ENCODE assay signal across 8 mouse cellular contexts in the genomic region with DNA sequence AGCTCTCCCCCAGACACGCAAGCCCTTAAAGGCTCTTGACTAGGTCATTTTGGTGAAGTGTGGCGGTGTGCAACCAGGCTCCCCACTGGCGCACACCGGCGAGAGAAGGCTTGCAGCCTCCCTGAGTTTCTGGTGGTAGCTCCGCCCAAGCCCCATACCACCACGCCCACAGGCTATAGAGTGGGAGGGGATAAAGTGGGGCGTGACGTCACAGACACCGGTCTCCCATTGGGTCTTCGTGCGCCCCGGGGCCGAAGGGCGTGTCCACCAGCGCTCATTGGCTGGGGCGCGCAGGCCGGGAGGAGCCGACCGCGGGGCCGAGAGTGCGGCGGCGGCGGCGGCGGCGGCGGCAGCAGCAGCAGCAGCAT. TPM values are rescaled to one million over a fixed set of nuclear protein-coding genes. Genes with fewer than 3 reads are reported as not detected.
DNase-seq lines count a peak whose midpoint lies in the region; ATAC-seq and TF ChIP-seq lines count a peak whose summit lies in the region.

TSS of gene Habp4 (plus strand) at position 277 of the 368 bp plus-strand sequence.

- peaks cover 3% of the 10 kb centered on the region; the same call in 1 of the 2 replicates for H3K4me1 ChIP-seq in bone marrow, adult 2 months (ENCODE audit: control insufficient read depth, insufficient read depth, low read length)
- H3K4me1 ChIP-seq in embryonic facial prominence, embryonic 15.5 days: peaks cover 15% of the 10 kb centered on the region
- peaks cover 13% of the 10 kb centered on the region for H3K4me1 ChIP-seq in limb, embryonic 14.5 days (ENCODE audit: control insufficient read depth, insufficient read depth, low read length)
- no peaks in the 10 kb centered on the region for H3K4me1 ChIP-seq in midbrain, postnatal 0 days (ENCODE audit: insufficient read depth, low read length)

- DNase-seq in 416B (ENCODE audit: low read depth): peak; percentile 97
- peak; percentile 98 for DNase-seq in heart, adult 8-10 months (ENCODE audit: low spot score)
- DNase-seq in kidney, adult 9 months: peak; percentile 99
- peak; percentile 99 for DNase-seq in limb, embryonic 14.5 days (ENCODE audit: low spot score)
- peak; percentile 98 for DNase-seq in midbrain, postnatal 0 days (ENCODE audit: low spot score)
- DNase-seq in spleen, postnatal 14 days (ENCODE audit: low spot score in 2 of 2): peak; percentile 97 to 98

- ATAC-seq in embryonic facial prominence, embryonic 15.5 days (ENCODE audit: insufficient number of reproducible peaks, low FRiP score, low TSS enrichment, low read depth): peak; percentile 100
- peak; percentile 100 for ATAC-seq in limb, embryonic 14.5 days (ENCODE audit: low FRiP score, low read depth)
- ATAC-seq in midbrain, postnatal 0 days (ENCODE audit: low FRiP score): peak; percentile 98

- no peak for TF ChIP-seq CTCF in bone marrow, adult 2 months (IDR thresholded peaks at IDR 0.05; ENCODE audit: control insufficient read depth, insufficient read depth, low read length)
- no peak for TF ChIP-seq CTCF in midbrain, postnatal 0 days (IDR thresholded peaks at IDR 0.05)

- no peaks in the 10 kb centered on the region for H3K27me3 ChIP-seq in embryonic facial prominence, embryonic 15.5 days
- no peaks in the 10 kb centered on the region for H3K27me3 ChIP-seq in limb, embryonic 14.5 days (ENCODE audit: control insufficient read depth, insufficient read depth, low read length)
- no peaks in the 10 kb centered on the region for H3K27me3 ChIP-seq in midbrain, postnatal 0 days (ENCODE audit: insufficient read depth, low read length)

- H3K36me3 ChIP-seq in embryonic facial prominence, embryonic 15.5 days: peaks cover 6% of the 10 kb centered on the region; the same call in 1 of the 2 replicates
- no peaks in the 10 kb centered on the region for H3K36me3 ChIP-seq in limb, embryonic 14.5 days (ENCODE audit: control insufficient read depth, insufficient read depth, low read length)
- no peaks in the 10 kb centered on the region; the same call in 1 of the 2 replicates for H3K36me3 ChIP-seq in midbrain, postnatal 0 days (ENCODE audit: insufficient read depth, low read length)

- H3K4me3 ChIP-seq in bone marrow, adult 2 months (replicated peaks; ENCODE audit: control insufficient read depth, low read depth, low read length): peak within 1 kb of the TSS; percentile 84
- H3K4me3 ChIP-seq in embryonic facial prominence, embryonic 15.5 days (replicated peaks): peak within 1 kb of the TSS; percentile 78
- peak within 1 kb of the TSS; percentile 85 for H3K4me3 ChIP-seq in limb, embryonic 14.5 days (replicated peaks; ENCODE audit: low read length)
- H3K4me3 ChIP-seq in midbrain, postnatal 0 days (ENCODE audit: low read depth, low read length): peak within 1 kb of the TSS; percentile 88

- peak within 1 kb of the TSS; percentile 81 for H3K27ac ChIP-seq in bone marrow, adult 2 months (ENCODE audit: control insufficient read depth, insufficient read depth, low read depth, low read length, poor library complexity)
- H3K27ac ChIP-seq in embryonic facial prominence, embryonic 15.5 days (replicated peaks): peak within 1 kb of the TSS; percentile 85
- peak within 1 kb of the TSS; percentile 81 for H3K27ac ChIP-seq in limb, embryonic 14.5 days (replicated peaks; ENCODE audit: low read depth, low read length)
- peak within 1 kb of the TSS; percentile 78 for H3K27ac ChIP-seq in midbrain, postnatal 0 days (ENCODE audit: low read depth, low read length)

- 0 out of 2 replicates have a peak, but pooled peaks cover 4% of the 10 kb centered on the region for H3K9me3 ChIP-seq in embryonic facial prominence, embryonic 15.5 days (replicated peaks)
- peaks cover 13% of the 10 kb centered on the region; the same call in 1 of the 2 replicates for H3K9me3 ChIP-seq in limb, embryonic 14.5 days (ENCODE audit: control insufficient read depth, low read length)
- 0 out of 2 replicates have a peak, but pooled peaks cover under 1% of the 10 kb centered on the region for H3K9me3 ChIP-seq in midbrain, postnatal 0 days (ENCODE audit: low read length)

- peak within 1 kb of the TSS; percentile 96 for H3K4me2 ChIP-seq in embryonic facial prominence, embryonic 15.5 days (replicated peaks)
- H3K4me2 ChIP-seq in limb, embryonic 14.5 days (replicated peaks; ENCODE audit: low read depth, low read length, severe bottlenecking): peak within 1 kb of the TSS; percentile 99
- peak within 1 kb of the TSS; percentile 97 for H3K4me2 ChIP-seq in midbrain, postnatal 0 days (ENCODE audit: low read depth, low read length, poor library complexity, severe bottlenecking)

- peak within 1 kb of the TSS; percentile 58 for H3K9ac ChIP-seq in embryonic facial prominence, embryonic 15.5 days
- peak within 1 kb of the TSS; percentile 89 for H3K9ac ChIP-seq in limb, embryonic 14.5 days (ENCODE audit: low read depth, low read length, severe bottlenecking)
- peak within 1 kb of the TSS; percentile 92 for H3K9ac ChIP-seq in midbrain, postnatal 0 days (replicated peaks; ENCODE audit: low read length, poor library complexity, severe bottlenecking)

- under 1% methylated on average over 31 of the region's 31 CpGs for WGBS in bone marrow, adult 2 months
- under 1% methylated on average over 31 of the region's 31 CpGs for WGBS in embryonic facial prominence, embryonic 15.5 days
- 0% methylated on average over 27 of the region's 31 CpGs for WGBS in limb, embryonic 14.5 days
- WGBS in midbrain, postnatal 0 days: 0% methylated on average over 25 of the region's 31 CpGs

- peak; percentile 52; the same call in 1 of the 2 replicates for TF ChIP-seq POLR2A in bone marrow, adult 2 months (IDR thresholded peaks at IDR 0.05; ENCODE audit: borderline replicate concordance, control insufficient read depth, low read depth, low read length)
- no peak for TF ChIP-seq POLR2A in limb, embryonic 14.5 days (IDR thresholded peaks at IDR 0.05; ENCODE audit: borderline replicate concordance, extremely low read depth, insufficient read depth, insufficient read length)

RNA-seq across cellular contexts. Expression of gene Habp4, which starts in this region (rescaled TPM):
- polyA plus RNA-seq in bone marrow, adult 2 months (2011; ENCODE audit: insufficient read depth, insufficient read length, low replicate concordance, missing spikeins): 5.4 and 7.1 TPM in 2 replicates
- 24.8 and 26.4 TPM in 2 replicates for polyA plus RNA-seq in embryonic facial prominence, embryonic 15.5 days (2015; fragmentation: Nextera tagmentation; extraction: Ambion mirVana)
- total RNA-seq in heart, adult 8-10 months (2022): 10 to 100 TPM; 48.4 to 58.8 (median 54.9) TPM
- 27.6 and 33.9 TPM in 2 replicates for polyA plus RNA-seq in limb, embryonic 14.5 days (2012; rRNA removed)
- 30.1 and 35.2 TPM in 2 replicates for polyA plus RNA-seq in limb, embryonic 14.5 days (2014; fragmentation: Nextera tagmentation; extraction: Ambion mirVana)
- total RNA-seq in midbrain, postnatal 0 days (2014; rRNA removed): 55.6 and 68.0 TPM in 2 replicates
- 60.3 and 64.5 TPM in 2 replicates for polyA plus RNA-seq in midbrain, postnatal 0 days (2015; fragmentation: Nextera tagmentation; extraction: Ambion mirVana)

Comparison
In these comparisons a context has a peak if more than half of its experiments do, and no peak if none do; other contexts are left out.
1. Peak in every context shown above with its lines: DNase-seq, ATAC-seq, H3K4me3 ChIP-seq and H3K27ac ChIP-seq.